Mouse (Mus musculus): ENCODE measurements around the gene Ptprn. TPM values are rescaled to one million over a fixed set of nuclear protein-coding genes. Genes with fewer than 3 reads are reported as not detected.
"Not testable (repeated sequence)": the region's sequence is repeated elsewhere in the genome, so short reads cannot be mapped to it uniquely, and the experiment has no call there.

Ptprn gene
- total RNA-seq, 2 experiments from 2014 or later = 79.8 to 81.3 TPM

DNA sequence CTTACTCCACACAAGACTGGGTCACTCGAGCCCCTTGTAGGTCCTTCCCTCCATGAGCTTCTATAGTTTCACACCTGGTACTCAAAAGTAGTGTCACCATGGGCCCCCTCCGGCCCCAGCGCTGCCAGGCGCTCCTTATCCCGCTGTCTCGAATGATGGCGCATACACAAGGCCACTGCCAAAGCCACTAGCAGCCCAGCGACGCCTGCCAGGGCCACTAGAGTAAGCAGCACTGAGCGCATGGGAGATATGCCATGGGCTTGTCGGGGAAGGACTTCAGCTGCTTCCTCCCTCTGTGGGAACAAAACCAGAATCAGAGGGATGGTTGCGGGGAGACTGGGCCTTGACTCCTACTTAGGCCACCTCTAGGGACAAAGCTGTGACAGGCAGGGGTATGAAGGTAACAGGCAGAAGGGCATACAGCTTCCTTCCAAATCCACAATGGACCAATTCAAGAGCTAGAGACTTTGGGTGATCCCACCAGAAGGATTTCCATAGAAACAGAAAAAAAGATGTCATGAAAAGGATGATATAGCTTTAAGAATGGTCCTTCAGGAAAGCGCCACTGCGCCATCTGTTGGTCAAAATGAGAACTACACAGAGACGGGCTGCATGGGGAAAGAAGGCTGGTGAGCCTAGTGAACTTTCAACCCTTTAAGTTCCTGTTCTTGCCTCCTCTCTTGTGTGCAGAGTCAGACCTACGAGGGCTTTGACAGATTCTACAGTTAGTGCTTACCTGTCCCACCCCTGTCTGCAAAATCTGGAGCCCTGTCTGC is 10.3 kb downstream of the Ptprn start:
- peak in 1 of 2 experiments; percentile 59 for DNase-seq (ENCODE audit: low spot score in 2 of 2)

DNA sequence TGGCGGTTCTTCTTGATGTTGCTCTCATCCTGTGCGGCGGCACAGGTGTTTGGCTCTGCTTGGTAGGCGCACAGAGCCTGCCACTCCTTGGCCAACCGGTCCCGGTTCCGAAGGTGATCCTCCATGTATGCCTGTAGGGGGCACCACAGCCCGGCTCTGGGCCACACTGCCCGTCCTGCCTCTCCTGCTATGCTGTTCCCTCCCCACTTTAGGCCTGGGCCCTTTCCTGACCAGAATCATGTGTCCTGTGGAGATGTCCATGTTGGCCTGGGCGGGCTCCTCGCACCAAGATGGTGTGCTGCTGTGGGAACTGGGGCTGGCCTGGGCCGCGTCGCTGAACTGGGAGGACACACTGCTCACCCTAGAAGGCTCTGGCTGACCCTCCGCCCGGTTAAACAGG is 11.3 kb downstream of the Ptprn start:
- no peak for DNase-seq (ENCODE audit: low spot score in 2 of 2)

DNA sequence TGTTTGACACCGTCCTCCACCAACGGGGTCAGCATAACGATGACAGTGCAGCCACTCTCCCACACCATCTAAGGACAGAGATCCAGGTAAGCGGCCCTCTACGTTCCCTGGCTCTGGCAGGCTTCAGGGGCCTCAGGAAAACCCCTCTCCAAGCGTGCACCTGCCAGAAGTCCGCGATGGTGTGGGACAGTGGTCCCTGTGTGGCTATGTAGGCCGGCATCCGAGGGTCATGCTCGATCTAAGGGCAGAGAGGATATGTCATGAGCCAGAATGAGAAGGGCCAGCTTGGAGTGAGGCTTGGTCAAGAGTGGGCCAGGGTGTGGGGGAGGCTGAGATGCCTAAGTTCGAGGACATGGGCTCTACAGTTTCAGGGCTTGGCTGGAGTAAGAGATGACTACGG is 12.0 kb downstream of the Ptprn start:
- DNase-seq (ENCODE audit: low spot score in 2 of 2) = no peak

DNA sequence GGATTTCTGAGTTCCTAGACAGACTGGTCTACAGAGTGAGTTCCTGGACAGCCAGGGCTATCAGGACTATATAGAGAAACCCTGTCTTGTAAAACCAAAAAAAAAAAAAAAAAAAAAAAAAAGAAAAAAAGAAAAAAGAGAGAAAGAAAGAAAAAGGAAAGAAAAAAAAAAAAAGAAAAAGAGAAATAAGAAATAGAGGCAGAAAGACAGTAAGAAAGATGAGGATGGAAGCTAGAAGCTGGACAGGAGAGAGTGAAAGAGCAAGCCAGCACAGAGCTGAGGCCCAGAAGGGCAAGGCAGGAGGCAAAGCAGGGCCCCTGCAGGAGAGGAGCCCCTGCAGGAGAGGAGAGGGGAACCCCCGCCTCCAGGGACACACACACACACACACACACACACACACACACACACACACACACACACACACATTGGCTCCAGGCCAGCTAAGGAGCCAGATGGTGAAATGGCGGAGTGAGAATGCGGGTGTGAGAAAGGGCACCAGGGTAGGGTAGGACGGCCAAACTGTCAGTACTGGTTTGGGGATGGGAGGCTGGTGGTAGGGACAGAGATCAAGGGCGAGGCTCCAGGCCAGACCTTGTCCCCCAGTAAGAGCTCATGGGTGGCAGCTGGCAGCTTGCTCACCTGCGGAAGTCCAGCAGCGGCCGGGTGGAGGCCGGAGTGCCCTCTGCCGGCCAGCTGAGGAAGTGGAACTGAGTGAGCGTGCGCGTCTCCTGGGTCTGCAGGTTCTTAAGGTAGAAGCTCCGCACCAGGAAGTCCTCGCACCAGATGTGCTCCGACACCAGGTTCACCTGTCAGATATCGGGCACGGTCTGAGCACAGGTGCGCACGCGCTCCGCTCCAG is 13.0 kb downstream of the Ptprn start:
- DNase-seq (ENCODE audit: low spot score in 2 of 2) = peak in 1 of 2 experiments; percentile 53

DNA sequence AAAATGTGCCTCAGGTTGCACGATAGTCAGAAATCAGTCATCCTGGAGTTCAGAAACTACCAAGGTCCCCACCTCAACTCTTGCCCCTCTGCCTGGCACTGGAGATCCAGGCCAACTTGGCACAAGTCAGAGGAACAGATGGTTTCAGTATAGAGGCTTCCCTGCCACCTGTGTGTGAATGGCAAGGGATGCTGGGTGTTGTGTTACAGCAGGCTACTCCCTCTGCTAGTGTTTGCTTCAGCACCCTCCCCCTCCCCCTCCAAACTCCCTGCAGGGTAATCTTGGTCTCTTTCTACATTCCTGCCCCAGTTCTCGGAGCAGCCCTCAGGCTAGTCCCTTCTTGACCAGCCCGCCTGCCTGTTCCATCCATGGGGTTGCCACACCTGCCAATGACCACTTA is 13.8 kb downstream of the Ptprn start:
- DNase-seq (ENCODE audit: low spot score in 2 of 2) = no peak

DNA sequence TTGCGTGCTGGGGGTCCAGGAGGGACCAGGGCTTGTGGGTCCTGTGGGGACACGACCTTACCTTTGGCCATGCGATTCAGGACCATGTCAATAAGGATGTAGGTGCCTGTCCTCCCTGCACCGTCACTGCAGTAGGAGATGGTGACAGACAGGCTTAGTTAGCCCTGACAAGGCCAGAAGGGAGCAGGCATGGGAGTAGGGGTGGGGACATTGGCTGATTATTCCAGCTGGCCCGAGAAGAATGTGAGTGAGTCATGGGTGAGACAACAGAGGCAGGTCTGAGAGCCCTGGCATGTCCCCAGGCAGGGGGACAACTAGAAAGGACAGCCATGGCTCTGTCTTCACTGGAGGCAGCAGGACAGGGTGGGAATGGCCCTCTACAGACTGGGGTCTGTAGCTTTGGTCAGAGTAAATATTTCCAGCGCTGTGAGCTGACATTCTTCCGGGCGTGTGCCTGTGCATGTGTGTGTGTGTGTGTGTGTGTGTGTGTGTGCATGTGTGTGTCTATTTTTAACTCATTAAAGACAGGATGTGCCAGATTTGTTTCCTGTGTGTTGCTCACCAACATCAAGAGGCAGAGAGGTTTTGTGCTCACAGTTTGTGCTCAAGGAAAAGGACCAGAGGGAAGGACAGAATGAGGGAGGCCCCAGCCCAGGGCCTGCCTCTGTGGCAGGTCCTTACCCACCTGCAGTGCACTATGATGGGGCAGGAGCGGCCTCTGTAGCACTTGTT is 16.1 kb downstream of the Ptprn start:
- no peak for DNase-seq (ENCODE audit: low spot score in 2 of 2)

DNA sequence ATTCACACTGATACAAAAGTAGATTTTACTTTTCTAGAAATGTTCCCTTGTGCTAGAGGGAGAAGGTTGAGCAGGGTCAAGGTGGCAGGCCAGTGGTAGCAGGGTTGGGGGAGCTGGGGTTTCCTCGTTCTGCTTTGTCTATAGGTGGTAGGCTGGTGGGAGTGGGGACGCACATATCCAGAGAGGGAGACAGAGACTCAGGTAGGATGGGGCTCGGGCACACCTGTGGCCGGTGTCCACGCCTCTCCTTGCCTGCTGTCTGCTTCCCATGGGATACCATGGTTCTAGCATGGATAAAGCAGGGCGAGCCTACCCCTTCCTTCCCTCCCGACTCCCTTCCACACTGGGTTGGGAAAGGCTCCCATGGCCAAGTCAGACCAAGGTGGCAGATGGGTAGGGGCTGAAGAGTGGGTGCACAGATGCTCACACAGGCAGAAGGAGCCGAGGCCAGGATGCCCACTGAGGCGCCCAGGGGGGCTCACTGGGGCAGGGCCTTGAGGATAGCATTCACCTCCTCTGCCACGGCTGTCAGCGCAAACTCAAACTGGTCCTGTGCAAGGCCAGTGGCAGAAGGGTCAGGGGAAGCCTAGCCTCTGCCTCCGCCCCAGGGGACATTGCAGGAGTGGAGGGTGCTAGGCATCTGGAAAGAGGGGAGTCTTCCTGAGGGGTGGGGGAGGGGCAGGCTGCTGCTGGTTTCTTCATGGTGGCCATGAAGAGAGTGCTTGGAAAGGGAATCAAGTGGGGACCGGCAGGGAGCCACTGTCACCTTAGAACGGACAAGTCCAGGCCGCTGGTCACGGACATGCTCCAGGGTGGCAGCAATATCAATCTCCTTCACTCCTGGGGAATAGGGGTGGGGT is 17.0 kb downstream of the Ptprn start:
- DNase-seq (ENCODE audit: low spot score in 2 of 2) = no peak

DNA sequence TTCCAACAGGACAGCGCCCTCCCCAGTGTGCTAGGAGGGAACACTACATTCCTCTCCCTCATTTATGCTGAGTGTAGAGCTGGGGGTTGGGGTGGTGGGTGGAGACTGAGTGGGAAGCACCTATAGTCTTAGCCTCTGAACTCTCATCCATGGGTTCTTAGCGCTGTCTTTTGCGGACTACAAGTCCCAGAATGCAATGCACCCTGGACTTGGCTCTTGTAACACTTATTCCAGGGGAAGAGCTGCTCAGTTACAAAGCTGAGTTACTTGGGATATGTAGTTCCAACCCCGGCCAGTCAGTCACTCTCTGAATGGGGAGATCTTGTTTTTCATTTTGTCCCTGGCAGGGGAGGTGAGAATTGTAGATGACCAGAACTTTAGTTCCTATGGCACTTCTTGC is 19.5 kb downstream of the Ptprn start:
- DNase-seq (ENCODE audit: low spot score in 2 of 2) = no peak

DNA sequence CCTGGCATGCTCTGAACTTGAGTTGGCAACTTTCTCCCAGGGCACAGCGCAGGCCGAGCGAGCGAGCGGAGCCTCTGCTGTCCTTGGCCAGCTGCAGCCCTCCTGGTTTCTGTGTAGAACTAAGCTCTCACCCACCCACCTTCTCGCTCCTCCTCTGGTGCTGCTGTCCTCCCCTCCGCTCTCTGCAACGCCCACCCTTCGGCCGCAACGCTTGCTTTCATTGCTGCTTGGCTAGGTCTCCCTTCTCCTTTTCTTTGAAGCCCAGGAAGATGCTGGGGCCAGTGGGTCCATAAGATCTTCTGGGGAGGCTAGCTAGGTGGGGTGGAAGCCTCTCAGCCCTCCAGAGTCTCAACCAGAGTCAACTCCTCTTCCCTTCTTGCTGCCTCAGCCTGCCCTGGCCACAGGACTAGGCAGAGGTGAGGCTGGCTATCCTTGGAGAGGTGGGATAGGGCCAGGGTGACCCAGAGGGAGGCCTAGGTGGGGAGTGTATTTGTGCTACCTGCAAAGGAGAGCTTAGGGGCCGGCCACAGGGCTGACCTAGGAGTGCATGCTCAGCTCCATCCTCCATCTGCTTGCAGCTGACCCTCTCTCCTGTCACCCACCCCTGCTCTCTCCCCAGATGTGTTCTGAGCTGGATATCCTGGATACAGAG is 20.0 kb downstream of the Ptprn start:
- DNase-seq (ENCODE audit: low spot score in 2 of 2) = no peak

DNA sequence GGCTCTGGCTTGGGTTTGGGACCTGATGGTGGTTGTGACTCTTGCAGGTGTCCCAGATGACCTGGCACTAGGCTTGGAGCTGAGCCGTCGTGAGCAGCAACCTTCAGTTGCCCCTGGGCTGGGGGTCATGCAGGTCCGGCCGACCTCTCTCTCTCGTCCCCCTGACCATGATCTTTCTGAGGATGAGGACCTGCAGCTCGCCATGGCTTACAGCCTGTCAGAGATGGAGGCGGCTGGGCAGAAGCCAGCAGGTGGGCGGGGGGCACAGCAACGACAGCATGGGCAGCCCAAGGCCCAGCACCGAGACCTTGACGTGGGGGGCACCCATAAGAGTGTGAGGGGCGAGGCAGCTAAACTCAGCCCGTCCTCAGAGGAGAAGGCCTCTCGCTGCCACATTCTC is 20.9 kb downstream of the Ptprn start:
- DNase-seq (ENCODE audit: low spot score in 2 of 2) = no peak

DNA sequence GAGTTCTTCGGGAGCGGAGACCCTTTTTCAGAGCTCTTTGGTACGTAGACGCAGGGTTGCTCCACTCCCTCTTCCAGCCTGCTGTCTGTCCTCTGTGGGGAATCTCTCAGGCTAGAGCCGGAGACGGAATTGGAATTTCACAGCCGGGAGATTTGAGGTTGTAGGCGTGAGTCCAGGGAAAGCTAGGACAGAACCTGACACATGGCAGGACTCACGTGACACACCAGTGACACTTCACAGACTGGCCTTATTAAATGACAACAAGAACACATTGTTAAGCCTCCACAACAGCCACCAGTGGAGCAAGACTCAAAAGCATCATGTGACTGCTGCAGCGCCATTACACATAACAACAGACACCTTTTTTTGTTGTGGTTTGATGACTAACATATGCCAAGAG is 24.7 kb downstream of the Ptprn start:
- no peak for DNase-seq (ENCODE audit: low spot score in 2 of 2)

DNA sequence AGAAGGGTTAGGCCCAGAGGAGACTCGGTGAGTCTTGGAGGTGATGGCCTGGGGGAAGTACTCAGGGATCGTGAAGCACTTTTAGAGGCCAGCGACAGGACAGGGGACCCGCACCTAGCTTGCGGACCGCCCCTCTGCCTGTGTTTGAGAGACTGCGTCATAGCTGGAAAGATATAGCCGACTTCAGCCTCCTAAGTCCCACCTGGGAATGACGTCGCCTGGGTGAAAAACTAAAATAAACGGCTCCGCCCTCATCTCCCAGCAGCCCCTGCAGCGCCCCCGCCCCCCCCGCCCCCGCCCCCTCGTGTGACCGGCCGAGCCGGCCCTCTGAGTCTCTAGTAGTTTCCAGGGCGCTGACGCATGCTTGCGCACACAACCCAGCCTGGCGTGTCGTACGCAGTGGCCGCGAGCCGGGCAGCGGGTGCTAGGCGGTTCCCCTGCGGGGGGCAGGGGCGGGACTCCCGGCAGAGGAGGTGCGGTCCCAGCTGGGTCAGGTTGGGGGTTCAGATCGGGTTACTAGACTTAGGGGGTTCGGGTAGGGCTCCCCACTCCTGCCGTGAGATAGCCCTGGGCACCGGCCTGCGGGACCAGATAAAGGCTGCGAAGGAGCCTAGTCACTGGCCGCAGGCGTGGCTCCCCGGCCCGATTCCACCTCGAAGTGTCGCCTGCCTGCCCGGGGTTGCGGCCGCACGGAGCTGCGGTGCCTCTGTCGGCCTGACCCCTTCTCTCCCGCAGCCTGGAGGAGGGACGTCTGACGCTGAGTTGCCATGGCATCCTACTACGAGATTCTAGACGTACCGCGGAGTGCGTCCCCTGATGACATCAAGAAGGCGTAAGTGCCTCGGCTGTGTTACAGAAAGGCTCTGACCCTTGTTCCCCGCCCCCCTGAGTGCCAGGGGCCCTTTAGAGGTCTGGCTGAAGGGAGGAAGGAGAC is 27.9 kb downstream of the Ptprn start, which contains the start of gene Dnajb2:
Gene Dnajb2 (plus strand): TSS at position 290 of the 934 bp plus-strand sequence.
- DNase-seq (ENCODE audit: low spot score in 2 of 2) = peak; percentile 61 to 77

DNA sequence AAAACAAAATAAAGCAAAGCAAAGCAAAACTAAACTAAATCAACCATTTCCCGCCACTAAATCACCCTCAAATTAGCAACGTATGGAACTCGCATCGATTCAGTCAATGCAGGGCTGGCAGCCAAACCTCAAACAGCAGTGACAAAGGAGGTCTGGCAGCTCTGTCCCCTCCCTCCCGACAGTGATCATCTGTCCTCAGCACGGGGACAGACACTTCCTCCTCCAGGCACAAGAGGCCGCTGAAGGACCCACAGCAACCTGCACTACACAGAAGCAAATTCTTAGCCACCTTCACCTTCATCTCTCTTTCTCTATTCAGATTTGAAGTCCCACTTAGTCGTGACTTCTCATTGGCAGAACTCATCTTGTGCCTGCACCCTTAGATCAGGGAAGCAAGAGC is 29.7 kb downstream of the Ptprn start:
- DNase-seq (ENCODE audit: low spot score in 2 of 2) = no peak

DNA sequence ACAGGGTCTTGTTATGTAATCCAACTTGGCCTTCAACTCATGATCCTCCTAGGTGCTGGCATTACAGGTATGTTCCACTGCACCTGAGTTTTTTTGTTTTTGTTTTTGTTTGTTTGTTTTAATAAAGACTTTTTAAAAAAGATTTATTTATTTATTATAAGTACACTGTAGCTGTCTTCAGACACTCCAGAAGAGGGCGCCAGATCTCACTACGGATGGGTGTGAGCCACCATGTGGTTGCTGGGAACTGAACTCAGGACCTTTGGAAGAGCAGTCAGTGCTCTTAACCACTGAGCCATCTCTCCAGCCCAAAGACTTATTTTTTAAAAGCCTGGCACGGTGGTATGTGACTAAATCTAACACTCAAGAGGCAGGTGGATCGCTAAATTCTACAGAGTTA is 31.8 kb downstream of the Ptprn start:
- not testable (repeated sequence) for DNase-seq (ENCODE audit: low spot score in 2 of 2)

DNA sequence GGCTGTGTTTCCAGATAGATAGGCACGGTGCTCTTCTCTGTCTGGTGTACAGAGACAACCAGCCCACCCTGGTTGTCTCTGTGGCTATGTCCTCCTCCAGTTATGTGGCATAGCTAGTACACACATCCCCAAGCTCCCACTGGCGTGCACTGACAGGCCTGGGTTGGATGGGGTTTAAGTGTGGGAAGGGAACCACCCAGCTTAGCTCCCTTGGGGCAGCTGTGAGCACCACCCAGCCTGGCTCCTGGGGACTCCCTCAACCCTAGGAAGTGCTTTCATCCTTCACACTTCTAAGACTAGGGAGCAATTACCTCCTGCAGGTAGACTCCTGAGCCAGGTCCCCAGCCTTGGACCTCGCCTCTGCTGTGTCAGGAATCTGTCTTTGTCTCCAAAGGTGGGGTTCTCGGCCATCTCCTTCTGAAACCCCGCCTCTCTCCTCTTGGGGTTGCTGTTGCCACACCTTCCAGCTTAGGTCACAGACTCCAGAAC is 32.6 kb downstream of the Ptprn start, which contains the start of gene A630095N17Rik:
Gene A630095N17Rik (minus strand): TSS at position 439 of the 489 bp plus-strand sequence.
- DNase-seq (ENCODE audit: low spot score in 2 of 2) = no peak

DNA sequence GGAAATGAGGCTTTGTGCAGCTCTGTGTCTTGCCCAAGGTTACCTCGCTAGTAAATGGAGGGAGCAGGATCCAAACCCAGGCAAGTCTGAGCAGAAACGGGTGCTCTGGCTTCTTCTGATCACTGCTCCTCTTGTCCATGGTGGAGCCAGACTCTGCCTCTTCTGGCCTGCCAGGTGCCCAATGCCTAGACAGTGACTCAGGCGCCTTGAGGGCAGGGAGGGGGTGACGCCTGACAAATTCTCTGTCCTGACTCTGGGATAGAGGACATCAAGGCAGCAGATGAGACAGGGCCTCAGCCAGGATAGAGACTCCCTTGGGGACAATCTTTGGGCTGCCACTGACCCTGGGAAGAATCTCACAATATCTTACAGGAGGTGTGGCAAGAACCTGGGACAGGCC is 33.1 kb downstream of the Ptprn start:
- no peak for DNase-seq (ENCODE audit: low spot score in 2 of 2)

DNA sequence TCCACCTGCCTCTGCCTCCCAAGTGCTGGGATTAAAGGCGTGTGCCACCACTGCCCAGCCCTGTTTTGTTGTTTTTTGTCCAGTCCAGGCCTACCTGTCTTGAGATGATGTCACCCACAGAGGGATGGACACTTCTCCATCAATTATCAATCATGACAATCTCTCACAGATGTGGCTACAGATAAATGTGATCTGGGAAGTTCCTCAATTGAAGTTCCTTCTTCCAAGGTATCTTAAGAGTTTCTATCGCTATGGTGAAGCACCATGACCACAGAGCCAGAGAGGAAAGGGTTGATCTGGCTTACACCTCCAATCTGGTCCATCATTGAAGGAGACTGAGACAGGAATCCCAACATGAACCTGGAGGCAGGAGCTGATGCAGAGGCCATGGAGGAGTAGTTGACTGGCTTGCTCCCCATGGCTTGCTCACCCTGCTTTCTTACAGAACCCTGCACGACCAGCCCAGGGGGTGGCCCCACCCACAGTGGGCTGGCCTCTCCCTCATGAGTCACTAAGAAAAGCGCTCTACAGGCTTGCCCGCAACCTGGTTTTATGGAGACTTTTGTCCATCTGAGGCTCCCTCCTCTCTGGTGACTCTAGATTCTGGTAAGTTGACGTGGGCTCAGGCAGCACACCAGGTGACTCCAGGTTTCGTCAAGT is 33.8 kb downstream of the Ptprn start:
- DNase-seq (ENCODE audit: low spot score in 2 of 2) = no peak

DNA sequence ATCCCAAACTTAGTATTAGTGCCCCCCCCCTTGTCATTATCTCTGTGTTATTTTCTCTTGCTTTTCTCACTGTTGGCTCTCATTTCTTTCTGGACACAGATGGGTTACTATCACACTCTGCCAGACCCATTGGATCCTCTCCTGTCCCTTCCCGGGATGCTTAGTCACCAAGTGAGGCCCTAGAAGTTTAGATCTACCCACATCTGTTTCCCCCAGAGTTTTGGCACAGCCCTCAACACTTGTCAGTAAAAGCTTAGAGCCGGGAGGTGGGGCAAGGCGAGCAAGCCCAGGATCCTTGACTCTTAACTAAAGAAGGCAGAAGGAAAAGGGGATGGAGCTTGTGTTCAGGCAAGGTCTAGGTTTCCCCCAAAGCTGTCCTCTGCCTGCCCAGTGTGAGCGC is 35.1 kb downstream of the Ptprn start:
- no peak for DNase-seq (ENCODE audit: low spot score in 2 of 2)

Measured in adrenal gland, postnatal 4 days (tissue).